Mouse (Mus musculus): ENCODE data around the gene St3gal2. TPM values are rescaled to one million over a fixed set of nuclear protein-coding genes. Genes with fewer than 3 reads are reported as not detected.

Gene St3gal2
- total and polyA plus RNA-seq, 2 experiments from 2014 or later, result 9.9 to 12.6 TPM

GRCm38 (mm10) chr8:110892913-110893312 is 26.8 kb upstream of the St3gal2 start:
- ATAC-seq (ENCODE audit: insufficient read depth, low read depth) (no peak), DNase-seq (ENCODE audit: low spot score) (no peak)
- no peaks in the 10 kb centered on the region for H3K27me3 ChIP-seq (ENCODE audit: control insufficient read depth, insufficient read depth, low read length)
- no peak overlapping the region for H3K9ac ChIP-seq (replicated peaks; ENCODE audit: low read depth, low read length)
- 87% methylated on average over 2 of the region's 2 CpGs for WGBS
- no peaks in the 10 kb centered on the region for H3K4me1 ChIP-seq (ENCODE audit: control insufficient read depth, insufficient read depth)
- TF ChIP-seq EP300 (IDR thresholded peaks at IDR 0.05; ENCODE audit: low read depth) (no peak), CTCF (IDR thresholded peaks at IDR 0.05; ENCODE audit: low read depth) (no peak)
- no peak overlapping the region for H3K4me2 ChIP-seq (ENCODE audit: low read depth, low read length)
- no peak overlapping the region for H3K27ac ChIP-seq (ENCODE audit: low read depth)
- peaks cover 11% of the 10 kb centered on the region; the same call in 1 of the 2 replicates for H3K36me3 ChIP-seq (replicated peaks; ENCODE audit: control insufficient read depth, insufficient read depth, low read length)
- no peaks in the 10 kb centered on the region for H3K9me3 ChIP-seq (replicated peaks; ENCODE audit: control insufficient read depth, low read length)
- no peak overlapping the region for H3K4me3 ChIP-seq (ENCODE audit: low read depth, low read length)

DNA sequence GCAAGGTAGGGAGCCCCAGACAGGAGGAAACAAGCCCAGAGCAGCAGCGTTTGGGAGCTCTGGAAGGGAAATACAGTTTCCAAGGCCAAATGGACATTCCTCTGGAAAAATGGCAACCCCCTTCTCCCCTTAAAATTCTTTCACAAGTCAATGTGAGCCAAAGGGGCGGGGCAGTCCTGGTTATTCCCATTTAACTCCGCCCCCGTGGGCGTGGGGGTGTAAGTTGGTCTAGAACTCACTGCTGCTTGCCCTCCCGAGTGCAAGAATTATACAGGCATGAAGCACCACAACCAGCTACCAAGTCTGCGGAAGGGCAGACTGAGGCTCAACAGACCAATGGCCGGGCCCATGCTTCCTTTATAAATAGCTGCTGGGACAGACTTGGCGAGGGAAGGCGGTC is 24.9 kb upstream of the St3gal2 start:
- Histone ChIP-seq H3K4me1 (ENCODE audit: control insufficient read depth, insufficient read depth) (no peaks in the 10 kb centered on the region), H3K4me3 (ENCODE audit: low read depth, low read length) (no peak overlapping the region), H3K27me3 (ENCODE audit: control insufficient read depth, insufficient read depth, low read length) (no peaks in the 10 kb centered on the region), H3K36me3 (replicated peaks; ENCODE audit: control insufficient read depth, insufficient read depth, low read length) (peaks cover 16% of the 10 kb centered on the region), H3K4me2 (ENCODE audit: low read depth, low read length) (no peak overlapping the region), H3K9me3 (replicated peaks; ENCODE audit: control insufficient read depth, low read length) (no peaks in the 10 kb centered on the region), H3K9ac (replicated peaks; ENCODE audit: low read depth, low read length) (no peak overlapping the region), H3K27ac (ENCODE audit: low read depth) (no peak overlapping the region)
- 76% methylated on average over 10 of the region's 10 CpGs for WGBS
- no peak for ATAC-seq (ENCODE audit: insufficient read depth, low read depth)
- TF ChIP-seq EP300 (IDR thresholded peaks at IDR 0.05; ENCODE audit: low read depth), result no peak
- TF ChIP-seq CTCF (IDR thresholded peaks at IDR 0.05; ENCODE audit: low read depth), result no peak
- DNase-seq (ENCODE audit: low spot score), result no peak

DNA sequence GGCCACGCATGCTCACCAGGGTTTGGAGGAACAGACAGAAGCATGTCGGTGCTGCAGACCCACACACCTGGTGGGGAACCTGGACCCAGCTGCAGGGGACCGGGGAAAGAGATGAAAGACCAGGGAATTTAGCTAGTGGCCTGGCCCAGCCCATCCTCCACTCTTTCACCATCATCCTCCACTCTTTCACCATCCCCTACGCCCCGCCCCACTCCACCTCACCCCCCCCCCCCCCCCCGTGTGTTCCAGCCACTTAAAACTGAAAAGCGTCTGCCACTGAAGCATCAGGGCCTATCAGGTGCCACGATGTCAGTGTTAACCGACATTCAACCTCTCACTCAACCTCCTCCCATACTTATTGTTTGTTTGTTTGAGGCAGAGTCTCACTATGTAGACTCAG is 24.5 kb upstream of the St3gal2 start:
- Histone ChIP-seq H3K27me3 (ENCODE audit: control insufficient read depth, insufficient read depth, low read length) (no peaks in the 10 kb centered on the region), H3K4me2 (ENCODE audit: low read depth, low read length) (no peak overlapping the region), H3K27ac (ENCODE audit: low read depth) (no peak overlapping the region), H3K4me1 (ENCODE audit: control insufficient read depth, insufficient read depth) (no peaks in the 10 kb centered on the region), H3K9ac (replicated peaks; ENCODE audit: low read depth, low read length) (no peak overlapping the region), H3K36me3 (replicated peaks; ENCODE audit: control insufficient read depth, insufficient read depth, low read length) (peaks cover 16% of the 10 kb centered on the region), H3K4me3 (ENCODE audit: low read depth, low read length) (no peak overlapping the region), H3K9me3 (replicated peaks; ENCODE audit: control insufficient read depth, low read length) (no peaks in the 10 kb centered on the region)
- no peak for DNase-seq (ENCODE audit: low spot score)
- TF ChIP-seq CTCF (IDR thresholded peaks at IDR 0.05; ENCODE audit: low read depth) (no peak), EP300 (IDR thresholded peaks at IDR 0.05; ENCODE audit: low read depth) (no peak)
- 72% methylated on average over 7 of the region's 9 CpGs for WGBS
- ATAC-seq (ENCODE audit: insufficient read depth, low read depth), result no peak

DNA sequence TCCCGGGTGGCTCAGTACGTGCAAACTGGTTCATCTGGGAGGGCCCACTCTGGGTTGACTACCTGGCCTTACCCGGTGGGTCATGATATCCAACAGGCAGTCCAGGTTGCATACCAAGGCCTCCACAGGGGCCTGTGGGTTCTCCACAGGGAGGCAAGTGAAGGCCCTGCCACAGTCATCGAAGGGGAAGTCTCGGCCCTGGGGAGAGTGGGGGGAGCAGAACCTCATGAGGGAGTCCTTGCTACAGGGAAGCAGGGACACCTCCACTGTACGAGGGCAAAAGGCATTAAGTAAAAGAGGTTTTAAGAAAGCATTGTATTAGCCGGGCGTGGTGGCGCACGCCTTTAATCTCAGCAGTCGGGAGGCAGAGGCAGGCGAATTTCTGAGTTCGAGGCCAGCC is 23.9 kb upstream of the St3gal2 start:
- no peak for TF ChIP-seq CTCF (IDR thresholded peaks at IDR 0.05; ENCODE audit: low read depth)
- no peak for TF ChIP-seq EP300 (IDR thresholded peaks at IDR 0.05; ENCODE audit: low read depth)
- Histone ChIP-seq H3K36me3 (replicated peaks; ENCODE audit: control insufficient read depth, insufficient read depth, low read length) (peaks cover 16% of the 10 kb centered on the region), H3K4me3 (ENCODE audit: low read depth, low read length) (no peak overlapping the region), H3K9me3 (replicated peaks; ENCODE audit: control insufficient read depth, low read length) (no peaks in the 10 kb centered on the region), H3K9ac (replicated peaks; ENCODE audit: low read depth, low read length) (no peak overlapping the region), H3K27me3 (ENCODE audit: control insufficient read depth, insufficient read depth, low read length) (no peaks in the 10 kb centered on the region), H3K4me2 (ENCODE audit: low read depth, low read length) (no peak overlapping the region), H3K4me1 (ENCODE audit: control insufficient read depth, insufficient read depth) (no peaks in the 10 kb centered on the region), H3K27ac (ENCODE audit: low read depth) (no peak overlapping the region)
- no peak for DNase-seq (ENCODE audit: low spot score)
- ATAC-seq (ENCODE audit: insufficient read depth, low read depth), result no peak
- 90% methylated on average over 13 of the region's 13 CpGs for WGBS

DNA sequence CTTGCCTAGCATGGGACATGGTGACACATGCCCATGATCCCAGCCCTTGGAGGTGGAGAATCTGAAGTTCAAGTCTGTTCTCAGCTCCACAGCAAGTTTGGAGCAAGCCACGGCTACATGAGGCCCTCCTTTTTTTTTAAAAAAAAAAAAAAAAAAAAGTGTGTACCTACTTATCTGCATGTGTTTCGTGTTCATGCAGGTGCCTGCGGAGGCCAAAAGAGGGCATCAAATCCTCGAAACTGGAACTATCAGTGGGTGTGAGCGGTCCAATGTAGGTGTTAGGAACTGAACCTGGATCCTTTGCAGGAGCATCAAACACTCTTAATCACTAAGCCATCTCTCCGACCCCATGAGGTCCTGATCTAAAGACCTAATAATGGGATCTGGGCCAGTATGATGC is 22.2 kb upstream of the St3gal2 start:
- ATAC-seq (ENCODE audit: insufficient read depth, low read depth) (no peak), DNase-seq (ENCODE audit: low spot score) (no peak)
- Histone ChIP-seq H3K4me3 (ENCODE audit: low read depth, low read length) (no peak overlapping the region), H3K36me3 (replicated peaks; ENCODE audit: control insufficient read depth, insufficient read depth, low read length) (peaks cover 16% of the 10 kb centered on the region), H3K9ac (replicated peaks; ENCODE audit: low read depth, low read length) (no peak overlapping the region), H3K9me3 (replicated peaks; ENCODE audit: control insufficient read depth, low read length) (no peaks in the 10 kb centered on the region), H3K27ac (ENCODE audit: low read depth) (no peak overlapping the region), H3K4me2 (ENCODE audit: low read depth, low read length) (no peak overlapping the region), H3K27me3 (ENCODE audit: control insufficient read depth, insufficient read depth, low read length) (no peaks in the 10 kb centered on the region), H3K4me1 (ENCODE audit: control insufficient read depth, insufficient read depth) (no peaks in the 10 kb centered on the region)
- no peak for TF ChIP-seq CTCF (IDR thresholded peaks at IDR 0.05; ENCODE audit: low read depth)
- no peak for TF ChIP-seq EP300 (IDR thresholded peaks at IDR 0.05; ENCODE audit: low read depth)
- WGBS, result 93% methylated on average over 6 of the region's 6 CpGs

GRCm38 (mm10) chr8:110901056-110901455 is 18.7 kb upstream of the St3gal2 start:
- no peaks in the 10 kb centered on the region for H3K4me1 ChIP-seq (ENCODE audit: control insufficient read depth, insufficient read depth)
- no peak overlapping the region for H3K9ac ChIP-seq (replicated peaks; ENCODE audit: low read depth, low read length)
- DNase-seq (ENCODE audit: low spot score) (no peak), ATAC-seq (ENCODE audit: insufficient read depth, low read depth) (no peak)
- no peak for TF ChIP-seq CTCF (IDR thresholded peaks at IDR 0.05; ENCODE audit: low read depth)
- TF ChIP-seq EP300 (IDR thresholded peaks at IDR 0.05; ENCODE audit: low read depth), result no peak
- H3K4me2 ChIP-seq (ENCODE audit: low read depth, low read length), result no peak overlapping the region
- H3K27me3 ChIP-seq (ENCODE audit: control insufficient read depth, insufficient read depth, low read length), result no peaks in the 10 kb centered on the region
- no peaks in the 10 kb centered on the region for H3K9me3 ChIP-seq (replicated peaks; ENCODE audit: control insufficient read depth, low read length)
- no peak overlapping the region for H3K27ac ChIP-seq (ENCODE audit: low read depth)
- WGBS, result 65% methylated on average over 3 of the region's 3 CpGs
- no peak overlapping the region for H3K4me3 ChIP-seq (ENCODE audit: low read depth, low read length)
- peaks cover 11% of the 10 kb centered on the region for H3K36me3 ChIP-seq (replicated peaks; ENCODE audit: control insufficient read depth, insufficient read depth, low read length)
